Mouse (Mus musculus) activated CD4-positive, CD25-positive, alpha-beta regulatory T cell (primary cell): Measurements from ENCODE around the gene Rhbdd2. TPM values are rescaled to one million over a fixed set of nuclear protein-coding genes. Genes with fewer than 3 reads are reported as not detected.

Source experiments
- polyA plus RNA-seq, 2 experiments: library from polyadenylated mRNA; unstranded; fragments of 100-300 nt; shearing (Covaris generic); gene quantifications; one replicate each; pipeline ENCODE4 v1.2.1; 2017

Gene Rhbdd2
- 10 to 100 TPM; 18.4 to 20.4 TPM for polyA plus RNA-seq

DNA sequence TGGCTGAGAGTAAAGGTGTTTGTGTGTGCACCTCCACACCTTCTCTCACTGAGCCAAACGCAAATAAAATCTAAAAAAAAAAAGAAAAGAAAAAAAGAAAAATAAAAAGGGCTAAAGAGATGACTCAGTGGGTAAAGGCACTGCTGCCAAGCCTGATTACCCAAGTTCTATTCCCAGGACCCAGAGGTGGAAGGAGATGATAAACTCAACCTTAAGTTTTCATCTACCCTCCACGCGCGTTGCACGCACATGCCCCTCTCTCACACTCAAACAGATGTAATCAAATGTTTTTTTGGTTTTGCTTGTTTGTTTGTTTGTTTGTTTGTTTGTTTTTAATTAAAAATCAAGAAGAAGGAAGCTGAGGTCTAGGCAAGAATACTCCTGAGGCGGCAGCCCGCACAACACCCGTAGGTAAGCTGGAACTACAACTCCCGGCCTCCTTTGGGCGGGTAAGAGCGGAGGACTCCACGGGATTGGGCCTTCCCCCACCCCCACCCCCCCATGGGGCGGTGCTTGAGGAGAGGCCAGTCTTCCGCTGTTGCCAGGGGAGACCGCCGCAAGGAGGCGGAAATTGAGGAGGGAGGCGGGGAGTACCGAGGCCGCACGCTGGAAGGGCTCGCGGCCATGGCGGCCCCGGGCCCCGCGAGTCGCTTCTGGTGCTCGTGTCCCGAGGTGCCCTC is at the start of gene Rhbdd2:
Rhbdd2 (plus strand) TSS at position 502 of the 680 bp plus-strand sequence.

DNA sequence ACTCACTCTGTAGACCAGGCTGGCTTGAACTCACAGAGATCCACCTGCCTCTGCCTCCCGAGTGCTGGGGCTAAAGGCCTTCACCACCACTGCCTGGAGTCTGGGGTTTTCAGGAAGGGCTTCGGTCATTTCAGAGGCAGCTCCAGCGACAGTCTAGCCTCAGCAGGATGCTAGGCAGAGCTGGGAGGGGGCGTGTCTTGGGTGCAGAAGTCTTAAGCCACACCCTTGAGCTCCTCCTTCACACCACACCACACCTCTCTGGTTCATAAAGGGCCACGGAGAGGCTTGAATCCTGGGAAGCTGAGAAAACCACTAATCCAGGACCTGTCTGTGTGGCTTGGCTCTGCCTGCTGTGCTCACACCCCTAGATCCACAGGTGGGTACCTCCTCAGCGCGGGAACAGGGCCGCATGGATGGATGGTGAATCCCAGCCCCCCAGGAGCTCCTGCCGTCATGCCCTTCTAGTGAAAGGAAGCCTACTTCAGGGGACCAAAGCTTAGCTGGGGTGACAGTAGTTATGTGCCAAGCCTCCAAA is 37.4 kb downstream of the Rhbdd2 start, which contains the start of gene Por:
Por (plus strand) TSS at position 293 of the 535 bp plus-strand sequence.

Other genes with a start within 250 kb of the Rhbdd2 start
- gene Pom121, start 238.1 kb upstream of the Rhbdd2 start, polyA plus RNA-seq: 10 to 100 TPM; 23.7 to 31.1 TPM
- 10 to 100 TPM in 1 of 2 experiments, 1 to 10 TPM in 1; 4.7 to 23.0 TPM for gene Hip1, start 87.5 kb upstream of the Rhbdd2 start, polyA plus RNA-seq
- not detected for gene Ccl26, start 69.0 kb upstream of the Rhbdd2 start, polyA plus RNA-seq
- 10 to 100 TPM in 1 of 2 experiments, under 1 TPM in 1; 0.62 to 32.7 TPM for gene Ccl24, start 59.6 kb upstream of the Rhbdd2 start, polyA plus RNA-seq
- gene Por, start 37.4 kb downstream of the Rhbdd2 start, polyA plus RNA-seq: 10 to 100 TPM; 27.4 to 61.1 TPM
- 10 to 100 TPM; 61.9 to 66.5 TPM for gene Tmem120a, start 111.8 kb downstream of the Rhbdd2 start, polyA plus RNA-seq
- under 1 TPM; 0.25 to 0.66 TPM for gene Styxl1, start 145.8 kb downstream of the Rhbdd2 start, polyA plus RNA-seq
- gene Mdh2, start 145.9 kb downstream of the Rhbdd2 start, polyA plus RNA-seq: 100 to 1,000 TPM; 467 to 511 TPM
- under 1 TPM; 0.14 to 0.21 TPM for gene Srrm3, start 174.3 kb downstream of the Rhbdd2 start, polyA plus RNA-seq